ENCODE assay signal across 23 mouse cellular contexts in genomic region chr5:30490215-30490614, GRCm38 (mm10). TPM values are rescaled to one million over a fixed set of nuclear protein-coding genes. Genes with fewer than 3 reads are reported as not detected.
"Had no signal": no experiment of that assay in that cellular context is flagged by ENCODE, and none has a peak within 500 bp of the region (broad histone marks: within the 10 kb centered on the region; RNA-seq: fewer than 3 reads in every experiment).

No protein-coding gene starts in this region.

- H3K4me3 ChIP-seq: left cerebral cortex, adult 2 months; limb, embryonic 12.5 days; limb, embryonic 15.5 days had no signal

- H3K27ac ChIP-seq: hindbrain, postnatal 0 days; kidney, postnatal 0 days; left cerebral cortex, adult 2 months; limb, embryonic 12.5 days; limb, embryonic 15.5 days; liver, embryonic 14.5 days had no signal

- H3K4me2 ChIP-seq: limb, embryonic 12.5 days; limb, embryonic 15.5 days; liver, embryonic 11.5 days; midbrain, embryonic 11.5 days had no signal

- H3K36me3 ChIP-seq: limb, embryonic 12.5 days; limb, embryonic 15.5 days had no signal

- H3K4me1 ChIP-seq: limb, embryonic 12.5 days had no signal

- DNase-seq: kidney, adult 18-20 months; kidney, adult 9 months; kidney, postnatal 36 days; layer of hippocampus, postnatal 36 days; left cerebral cortex, postnatal 4 days; liver, postnatal 0 days; midbrain, embryonic 14.5 days; thymus, adult 18-20 months; thymus, postnatal 36 days had no signal

- H3K9ac ChIP-seq: limb, embryonic 12.5 days; limb, embryonic 15.5 days; liver, embryonic 14.5 days; liver, postnatal 0 days had no signal

- H3K27me3 ChIP-seq: limb, embryonic 12.5 days; limb, embryonic 15.5 days had no signal

- H3K9me3 ChIP-seq: limb, embryonic 12.5 days; limb, embryonic 15.5 days had no signal

- ATAC-seq: hindbrain, postnatal 0 days; inflammation-experienced regulatory T-cells, adult 6 months; liver, postnatal 0 days had no signal

RNA-seq across cellular contexts. Expression of gene 1700001C02Rik, which starts 24.4 kb away (rescaled TPM):
- polyA plus RNA-seq: inflammation-experienced regulatory T-cells, adult 6 months; kidney, postnatal 0 days; limb, embryonic 12.5 days; limb, embryonic 15.5 days; liver, embryonic 11.5 days; liver, embryonic 14.5 days; liver, postnatal 0 days; midbrain, embryonic 11.5 days; neural tube, embryonic 11.5 days; small intestine, adult 2 months; spleen, adult 2 months had no signal

RNA-seq across cellular contexts. Expression of gene Otof, which starts 28.5 kb away (rescaled TPM):
- polyA plus RNA-seq: inflammation-experienced regulatory T-cells, adult 6 months; liver, postnatal 0 days had no signal

RNA-seq across cellular contexts. Expression of gene Cib4, which starts 55.4 kb away (rescaled TPM):
- polyA plus RNA-seq: hindbrain, postnatal 0 days; inflammation-experienced regulatory T-cells, adult 6 months; kidney, postnatal 0 days; limb, embryonic 12.5 days; limb, embryonic 15.5 days; liver, embryonic 11.5 days; liver, embryonic 14.5 days; liver, postnatal 0 days; midbrain, embryonic 11.5 days; midbrain, embryonic 14.5 days; midbrain, postnatal 0 days; neural tube, embryonic 11.5 days; neural tube, embryonic 14.5 days; small intestine, adult 2 months; spleen, adult 2 months had no signal
